Mouse (Mus musculus): ENCODE data around the gene Hsd17b7. TPM values are rescaled to one million over a fixed set of nuclear protein-coding genes. Genes with fewer than 3 reads are reported as not detected.

The Hsd17b7 gene
- total RNA-seq, 2 experiments from 2014 or later = 15.7 to 17.3 TPM

Other genes starting within 250 kb of the Hsd17b7 start
- 100 to 1,000 TPM; 125 TPM for gene Rgs4, start 221.6 kb downstream of the Hsd17b7 start, total RNA-seq (2021)
- 10 to 100 TPM; 23.4 to 29.0 TPM for gene Ccdc190, start 40.6 kb downstream of the Hsd17b7 start, total RNA-seq (2021)
- gene Ddr2, start 141.5 kb upstream of the Hsd17b7 start, total RNA-seq (2021) = 1 to 10 TPM; 3.5 to 3.7 TPM
- 10 to 100 TPM; 52.2 to 55.7 TPM for gene Uap1, start 205.7 kb upstream of the Hsd17b7 start, total RNA-seq (2021)
- 100 to 1,000 TPM; 147 to 148 TPM for gene Uhmk1, start 246.2 kb upstream of the Hsd17b7 start, total RNA-seq (2021)